Mouse (Mus musculus) megakaryocyte, adult 5-6 weeks (primary cell): ENCODE results near the gene Map3k20. TPM values are rescaled to one million over a fixed set of nuclear protein-coding genes. Genes with fewer than 3 reads are reported as not detected.

Experiments
- ATAC-seq: 2 replicates; pipeline ENCODE4 v1.8.0; 2016; ENCODE audit warnings: mild to moderate bottlenecking, inconsistent platforms; ENCODE audit not compliant: poor library complexity, severe bottlenecking
- total RNA-seq, 2 experiments: library from RNA; stranded (forward) in 1 of 2; stranded (reverse) in 1 of 2; fragments of 153-499, 151-499 nt in 1 of 2; fragments of 221-1000, 200-1000 nt in 1 of 2; gene quantifications; 2 replicates each; pipeline versions ENCODE4 v1.2.3 to v1.2.4; 2015 to 2017

The Map3k20 gene
- total RNA-seq, 2 experiments from 2014 or later = 34.8 to 47.9 TPM

DNA sequence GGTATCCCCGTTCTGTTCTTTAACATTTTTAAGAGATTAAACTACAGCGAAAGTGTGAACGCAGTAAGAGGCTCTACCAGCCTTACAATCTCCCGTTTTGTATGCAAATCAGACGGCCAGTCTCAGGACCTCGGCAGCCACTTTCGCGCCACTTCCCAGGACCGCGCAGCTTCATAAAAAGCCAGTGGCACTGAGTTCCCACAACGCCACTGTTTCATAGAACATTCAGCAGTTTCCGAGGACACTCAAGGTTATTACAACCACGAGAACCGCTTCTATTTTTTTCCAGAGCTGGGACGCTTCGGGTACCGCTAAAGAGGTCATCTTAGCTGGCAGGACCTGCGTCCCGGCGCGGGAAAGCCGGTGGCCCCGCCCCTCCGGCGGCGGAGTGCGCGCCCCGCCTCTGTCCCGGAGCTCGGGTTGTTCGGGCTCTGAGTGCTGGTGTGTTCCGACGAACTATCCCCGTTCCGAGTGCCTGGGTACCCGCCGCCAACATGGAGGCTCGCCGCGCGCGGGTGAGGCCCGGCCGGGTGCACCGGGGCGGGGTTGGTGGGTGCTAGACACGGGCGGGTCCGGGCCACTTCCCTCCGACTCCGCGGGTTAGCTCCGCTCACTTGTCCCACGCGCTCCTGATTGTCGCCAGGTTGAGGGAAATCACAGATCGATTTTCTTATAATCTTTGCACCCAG lies 190.5 kb downstream of the Map3k20 start, which contains the start of gene Cdca7:
Gene Cdca7, plus strand, starts transcription at position 363 of the 689 bp plus-strand sequence.
- ATAC-seq = peak; percentile 73

DNA sequence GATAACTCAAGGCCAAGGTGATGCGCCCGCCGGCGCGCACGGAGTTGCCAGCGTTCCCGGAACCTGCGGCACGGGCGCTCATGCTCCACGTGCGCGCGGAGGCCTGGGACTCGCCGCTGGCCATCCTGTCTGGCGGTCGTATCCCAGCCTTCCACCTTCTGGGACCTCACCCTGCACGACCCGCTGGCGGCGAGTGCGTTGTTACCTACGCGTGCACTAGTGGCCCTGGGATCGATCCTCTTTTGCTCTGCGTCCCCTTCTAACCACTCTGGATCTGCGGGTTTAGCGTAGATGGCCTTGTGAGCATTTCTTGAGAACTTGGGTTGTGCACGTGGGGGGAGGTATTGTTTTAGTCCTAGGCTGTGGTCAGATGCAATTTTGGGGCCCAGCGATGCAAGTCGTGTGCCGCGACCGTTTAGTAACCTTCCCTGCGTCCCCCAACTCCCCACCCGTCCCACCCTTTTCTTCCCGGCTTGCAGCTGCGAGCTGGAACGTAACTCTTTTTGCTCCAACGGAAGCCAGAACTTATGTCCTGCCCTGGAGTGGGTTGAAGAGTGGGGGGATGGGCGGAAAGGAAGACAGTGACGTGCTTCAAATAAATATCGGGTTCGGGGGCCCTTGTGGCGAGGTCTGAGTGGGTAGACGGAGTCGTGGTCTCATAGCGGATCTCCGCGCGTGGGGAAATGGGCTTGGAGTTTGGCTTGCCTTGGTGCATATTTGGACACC lies 191.2 kb downstream of the Map3k20 start:
- ATAC-seq = peak; percentile 50

GRCm38 (mm10) chr2:72477221-72477620 lies 191.8 kb downstream of the Map3k20 start:
- ATAC-seq = no peak

DNA sequence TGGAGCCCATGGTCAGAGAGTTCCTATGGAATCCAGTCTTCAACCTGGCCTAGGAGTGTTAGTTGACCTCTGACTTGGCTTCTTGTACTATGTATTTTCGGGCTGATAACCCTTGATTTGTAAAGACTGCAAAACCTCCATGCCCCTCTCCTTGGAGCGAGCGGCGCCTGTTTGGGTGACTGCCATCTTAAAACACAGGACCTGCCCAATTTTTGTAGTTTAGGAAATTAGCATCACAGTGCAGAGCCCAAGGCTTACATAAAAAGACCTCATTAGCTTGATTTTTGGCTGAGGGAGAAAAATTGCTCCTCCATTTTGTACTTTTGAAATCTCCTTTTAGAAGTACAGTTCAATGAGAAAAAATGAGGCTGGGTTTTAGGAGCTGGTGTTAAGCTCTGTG lies 192.7 kb downstream of the Map3k20 start:
- ATAC-seq = no peak

GRCm38 (mm10) chr2:72478921-72479320 lies 193.5 kb downstream of the Map3k20 start:
- ATAC-seq = no peak

DNA sequence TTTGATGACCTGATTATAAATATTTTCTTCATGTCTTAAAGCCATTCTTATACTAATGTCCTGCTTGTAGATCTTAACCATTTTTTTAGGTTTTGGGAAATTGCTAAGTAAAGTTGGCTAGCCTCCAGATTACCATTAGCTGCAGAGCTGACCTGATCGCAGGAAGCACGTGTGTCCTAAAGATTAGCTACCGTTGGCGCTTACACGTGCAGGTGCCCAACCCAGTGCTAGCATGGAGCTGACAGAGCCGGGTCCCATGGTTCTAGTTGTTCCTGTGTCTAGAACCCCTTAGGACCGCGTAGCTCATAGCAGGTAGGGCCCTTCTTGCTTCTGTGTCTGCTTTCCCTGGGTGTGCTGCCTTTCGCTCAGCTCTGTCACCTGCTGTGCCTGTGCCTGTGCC lies 194.4 kb downstream of the Map3k20 start:
- ATAC-seq = no peak

GRCm38 (mm10) chr2:72491650-72492049 lies 206.2 kb downstream of the Map3k20 start:
- no peak for ATAC-seq

Other genes starting within 250 kb of the Map3k20 start
- gene Cdca7, start 190.5 kb downstream of the Map3k20 start, total RNA-seq (2015) = 52.0 and 52.5 TPM in 2 replicates
- gene Cdca7, start 190.5 kb downstream of the Map3k20 start, total RNA-seq (2017) = 75.3 and 75.8 TPM in 2 replicates